Mouse (Mus musculus) CH12.LX (cell line): Measurements from ENCODE around the gene Mfsd6l.

Source experiments
- CHD1 ChIP-seq: IDR thresholded peaks from 2 replicates; pipeline ENCODE4 v1.6.1; 2012; ENCODE audit warnings: low read depth, low read length, improper control_type of control experiment, inconsistent platforms
- CHD2 ChIP-seq: IDR thresholded peaks from 2 replicates; pipeline ENCODE4 v1.6.1; 2011; ENCODE audit warnings: low read length, improper control_type of control experiment
- CTCF ChIP-seq, 2 experiments: IDR thresholded peaks in 1 of 2; conservative IDR thresholded peaks in 1 of 2; 2 replicates each; pipeline ENCODE4 v1.5.1; 2011 to 2012; ENCODE audit warnings: low read depth in 2 of 2, low read length in 2 of 2, improper control_type of control experiment in 1 of 2, inconsistent platforms in 1 of 2, mild to moderate bottlenecking in 1 of 2, moderate library complexity in 1 of 2
- ELF1 ChIP-seq: IDR thresholded peaks from 2 replicates; pipeline ENCODE4 v1.6.1; 2014; ENCODE audit warnings: low read depth, mild to moderate bottlenecking, inconsistent platforms, low read length, improper control_type of control experiment
- EP300 ChIP-seq: IDR thresholded peaks from 2 replicates; pipeline ENCODE4 v1.6.1; 2011; ENCODE audit warnings: low read length, improper control_type of control experiment
- ETS1 ChIP-seq: conservative IDR thresholded peaks from 2 replicates; pipeline ENCODE4 v1.6.1; 2012; ENCODE audit warnings: low read depth, mild to moderate bottlenecking, inconsistent platforms, low read length, improper control_type of control experiment, moderate library complexity
- JUND ChIP-seq: conservative IDR thresholded peaks from 2 replicates; pipeline ENCODE4 v1.6.1; 2011; ENCODE audit warnings: low read depth, low read length, improper control_type of control experiment
- MAX ChIP-seq: IDR thresholded peaks from 2 replicates; pipeline ENCODE4 v1.6.1; 2011; ENCODE audit warnings: low read length, improper control_type of control experiment
- MXI1 ChIP-seq: IDR thresholded peaks from 2 replicates; pipeline ENCODE4 v1.6.1; 2011; ENCODE audit warnings: mild to moderate bottlenecking, low read depth, low read length, improper control_type of control experiment
- NRF1 ChIP-seq: IDR thresholded peaks from 2 replicates; pipeline ENCODE4 v1.6.1; 2014; ENCODE audit warnings: low read depth, mild to moderate bottlenecking, inconsistent platforms, low read length, improper control_type of control experiment, moderate library complexity
- POLR2A ChIP-seq: IDR thresholded peaks from 2 replicates; pipeline ENCODE4 v1.6.1; 2011; ENCODE audit warnings: low read depth, mild to moderate bottlenecking, improper control_type of control experiment, low read length
- SIN3A ChIP-seq: IDR thresholded peaks from 2 replicates; pipeline ENCODE4 v1.6.1; 2012; ENCODE audit warnings: low read length, improper control_type of control experiment, inconsistent platforms
- TBP ChIP-seq: conservative IDR thresholded peaks from 2 replicates; pipeline ENCODE4 v1.6.1; 2011; ENCODE audit warnings: low read depth, low read length, improper control_type of control experiment

GRCm38 (mm10) chr11:68536465-68536864, 19.5 kb upstream of the Mfsd6l start:
- TF ChIP-seq MAX (no peak), POLR2A (no peak), CHD2 (no peak), CHD1 (no peak), SIN3A (no peak), CTCF (conservative IDR thresholded peaks at IDR 0.05 in 1 of 2, IDR thresholded peaks at IDR 0.05 in 1 of 2; ENCODE audit: low read depth in 2 of 2, low read length in 2 of 2) (no peak), ELF1 (no peak), JUND (no peak), NRF1 (no peak), MXI1 (no peak), ETS1 (no peak), EP300 (no peak), TBP (no peak)
